Mouse (Mus musculus): ENCODE measurements at regions not wholly inside any gene's neighbourhood (a gene's known extent, or its start where the extent isn't known, plus 50 kb on each side); places are given as distances from the start of the nearest gene placed in this dataset.

DNA sequence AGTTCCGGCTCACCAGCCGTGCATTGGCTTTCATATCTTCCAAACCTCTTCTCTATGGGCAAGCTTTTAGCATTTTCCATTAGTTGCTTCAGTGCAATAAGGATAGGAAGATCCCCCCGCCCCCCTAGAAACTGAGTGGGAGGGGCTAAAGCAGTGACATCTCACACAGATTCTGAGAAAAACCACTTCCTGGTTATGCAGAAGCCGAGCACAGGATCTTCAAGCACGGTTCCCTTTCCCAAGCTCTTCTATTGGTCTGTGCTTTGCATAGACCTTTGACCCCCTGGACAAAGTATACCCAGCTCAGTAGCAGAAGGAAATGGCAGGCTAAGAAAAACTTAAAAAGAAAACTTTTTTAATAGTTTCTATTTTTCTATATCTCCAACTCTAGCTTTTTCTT lies 86.1 kb upstream of the Cep162 start:
- no peak for DNase-seq (ENCODE audit: low spot score)

DNA sequence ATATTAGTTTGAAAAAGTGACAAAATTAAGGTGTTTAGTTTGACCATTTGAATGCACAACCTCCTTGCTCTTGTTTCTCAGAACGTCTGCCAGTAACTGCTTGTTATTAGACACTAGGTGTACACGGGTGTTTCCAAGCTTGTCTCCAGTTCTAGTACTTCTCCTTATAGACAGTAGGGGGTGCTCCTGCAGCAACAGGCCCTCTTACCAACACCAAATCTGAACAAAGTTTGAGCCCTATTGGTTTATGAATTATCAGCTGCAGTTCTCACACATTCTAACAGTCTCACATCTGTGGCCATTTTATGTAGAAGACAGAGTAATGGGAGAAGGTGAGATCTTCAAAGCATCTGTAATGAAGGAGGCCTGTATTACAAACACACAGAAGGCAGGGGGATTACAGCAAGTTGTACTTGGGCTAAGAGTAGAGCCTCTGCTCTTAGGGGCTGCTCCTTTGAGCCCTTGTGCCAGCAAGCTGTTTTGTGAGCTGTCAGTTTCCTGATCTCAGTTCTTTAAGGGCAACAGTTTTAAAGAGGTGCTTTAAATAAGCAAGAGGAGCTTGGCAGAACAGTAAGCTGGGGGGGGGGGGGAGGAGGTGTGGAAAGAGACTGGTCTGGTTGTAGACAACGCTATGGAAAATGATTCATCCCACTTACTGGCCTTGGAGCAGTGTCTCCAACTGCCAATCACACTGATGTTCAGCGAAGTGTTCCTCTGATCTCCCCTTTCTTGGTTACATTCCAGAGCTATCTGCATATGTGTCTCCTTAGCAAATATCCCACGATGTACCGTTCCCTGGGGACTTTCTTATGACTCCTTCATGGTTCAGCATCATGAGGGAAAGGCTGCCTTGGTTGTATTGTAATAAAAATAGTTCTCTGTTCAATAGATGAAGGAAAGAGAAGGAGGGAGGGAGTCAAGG lies 71.3 kb upstream of the Cep162 start:
- peak; percentile 16 for DNase-seq (ENCODE audit: low spot score)

DNA sequence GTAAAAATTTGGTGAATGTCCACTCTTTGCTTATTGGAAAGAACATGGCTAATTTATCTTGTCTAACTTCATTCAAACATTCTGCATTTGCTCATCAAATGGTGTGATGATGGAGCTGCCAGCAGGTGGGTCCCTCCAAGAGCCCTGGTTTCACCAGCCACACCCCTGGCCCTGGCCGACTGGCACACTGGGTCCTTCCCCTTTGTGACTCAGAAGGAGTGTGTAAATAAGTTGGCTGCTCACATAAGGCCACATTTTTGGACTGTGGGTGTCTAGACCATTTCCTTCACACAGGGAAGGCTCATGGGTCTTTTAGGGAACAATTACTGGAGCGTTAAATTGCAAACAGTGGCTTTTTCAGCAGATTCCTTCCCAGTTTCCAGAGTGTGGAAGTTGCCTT lies 68.4 kb upstream of the Cep162 start:
- DNase-seq (ENCODE audit: low spot score), result no peak

DNA sequence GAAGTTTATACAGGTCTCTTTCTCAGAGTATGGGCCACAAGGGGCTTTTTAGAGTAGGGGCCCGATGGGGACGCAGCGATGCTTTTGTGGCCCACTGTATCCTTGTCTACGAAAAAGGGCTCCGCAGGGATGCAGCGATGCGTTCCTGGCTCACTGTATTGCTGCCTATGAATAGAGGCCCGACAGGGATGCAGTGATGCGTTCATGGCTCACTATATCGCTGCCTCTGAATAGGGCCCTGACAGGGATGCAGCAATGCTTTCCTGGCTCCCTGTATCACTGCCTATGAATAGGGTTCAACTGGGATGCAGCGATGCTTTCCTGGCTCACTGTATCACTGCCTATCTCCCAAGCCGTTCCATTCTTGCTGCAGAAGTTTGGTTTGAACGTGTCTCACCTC lies 65.4 kb upstream of the Cep162 start:
- DNase-seq (ENCODE audit: low spot score), result peak; percentile 37

DNA sequence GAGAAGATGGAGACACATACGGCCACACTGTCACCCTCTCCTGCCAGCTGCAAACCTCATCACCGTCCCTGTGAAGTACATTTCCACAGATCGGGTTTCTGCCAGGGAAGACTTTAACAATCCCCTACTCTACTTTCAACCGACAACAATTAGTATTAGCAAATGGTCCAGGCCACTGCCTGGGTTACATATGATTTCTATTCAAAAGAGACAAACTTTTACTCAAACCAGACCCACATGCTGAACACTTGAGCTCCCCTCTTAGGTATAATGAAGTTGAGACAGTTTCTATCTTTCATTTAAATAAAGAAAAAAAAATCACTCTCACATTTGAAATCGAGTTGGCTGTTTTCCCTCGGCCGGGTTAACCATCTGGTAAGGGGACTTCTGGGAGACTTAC lies 63.4 kb upstream of the Cep162 start:
- DNase-seq (ENCODE audit: low spot score), result no peak

DNA sequence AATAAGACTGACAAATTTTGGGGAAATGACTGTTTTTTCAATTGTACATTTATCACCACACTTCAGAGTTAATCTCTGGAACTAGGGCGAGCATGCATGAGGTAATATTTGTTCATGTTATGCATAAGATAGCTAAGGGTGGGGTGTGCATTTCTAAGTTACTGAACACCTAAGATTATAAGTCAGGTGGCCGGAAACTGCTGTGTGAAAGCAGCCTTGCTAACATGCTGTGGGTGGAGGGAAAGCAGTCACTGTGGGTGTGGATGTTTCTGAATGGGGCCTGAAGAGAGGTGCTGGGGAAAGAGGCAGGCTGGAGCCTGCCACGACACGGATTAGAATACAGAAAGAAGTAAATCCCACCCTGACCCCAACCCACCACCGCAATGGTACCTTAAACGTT lies 54.8 kb upstream of the Cep162 start:
- DNase-seq (ENCODE audit: low spot score), result no peak
